Mouse (Mus musculus) MEL (cell line): ENCODE results near the gene Rasal3. TPM values are rescaled to one million over a fixed set of nuclear protein-coding genes. Genes with fewer than 3 reads are reported as not detected.

Source experiments
- DNase-seq: peaks from one replicate; pipeline ENCODE4 v3.0.0; 2011; ENCODE audit warnings: low read depth, low spot score
- H3K27ac ChIP-seq: 2 replicates; pipeline ENCODE4 v1.5.1; 2012; ENCODE audit warnings: low read depth, mild to moderate bottlenecking, control low read depth, low read length, moderate library complexity; ENCODE audit not compliant: control insufficient read depth
- H3K27me3 ChIP-seq, 2 experiments: fragments of 150-350 bp in 1 of 2; sonication (generic) in 1 of 2; 2 replicates each; pipeline ENCODE4 v1.6.1; 2012; ENCODE audit warnings: low read length in 2 of 2, mild to moderate bottlenecking in 2 of 2, improper control_type of control experiment in 1 of 2, moderate library complexity in 1 of 2; ENCODE audit not compliant: insufficient read depth in 2 of 2, control insufficient read depth in 1 of 2
- H3K36me3 ChIP-seq, 2 experiments: 2 replicates each; pipeline ENCODE4 v1.6.1; 2012 to 2014; ENCODE audit warnings: low read length in 2 of 2, improper control_type of control experiment in 1 of 2, inconsistent platforms in 1 of 2, mild to moderate bottlenecking in 1 of 2; ENCODE audit not compliant: insufficient read depth in 2 of 2, control insufficient read depth in 1 of 2
- H3K4me1 ChIP-seq, 2 experiments: fragments of 150-350 bp in 1 of 2; sonication (generic) in 1 of 2; 2 replicates each; pipeline ENCODE4 v1.6.1; 2012; ENCODE audit warnings: low read length in 2 of 2, improper control_type of control experiment in 1 of 2, mild to moderate bottlenecking in 1 of 2; ENCODE audit not compliant: insufficient read depth in 2 of 2, control insufficient read depth in 1 of 2
- H3K4me3 ChIP-seq, 2 experiments: fragments of 150-350 bp in 1 of 2; sonication (generic) in 1 of 2; 2 replicates each; pipeline ENCODE4 v1.5.1; 2012; ENCODE audit warnings: low read depth in 2 of 2, low read length in 2 of 2, mild to moderate bottlenecking in 2 of 2, moderate library complexity in 2 of 2, control low read depth in 1 of 2, improper control_type of control experiment in 1 of 2; ENCODE audit not compliant: control insufficient read depth in 1 of 2, insufficient read depth in 1 of 2
- H3K79me2 ChIP-seq: 2 replicates; pipeline ENCODE4 v1.6.1; 2012; ENCODE audit warnings: mild to moderate bottlenecking, low read length, moderate library complexity; ENCODE audit not compliant: control insufficient read depth, poor library complexity, insufficient read depth
- H3K9ac ChIP-seq: 2 replicates; pipeline ENCODE4 v1.6.1; 2012; ENCODE audit warnings: low read depth, mild to moderate bottlenecking, control low read depth, low read length, moderate library complexity; ENCODE audit not compliant: control insufficient read depth, poor library complexity, severe bottlenecking
- H3K9me3 ChIP-seq: fragments of 150-350 bp; sonication (generic); replicated peaks from 2 replicates; pipeline ENCODE4 v1.6.1; 2012; ENCODE audit warnings: mild to moderate bottlenecking, low read length, improper control_type of control experiment, moderate library complexity; ENCODE audit not compliant: insufficient read depth
- BHLHE40 ChIP-seq: IDR thresholded peaks from 2 replicates; pipeline ENCODE4 v1.6.1; 2012; ENCODE audit warnings: low read depth, mild to moderate bottlenecking, inconsistent platforms, low read length, improper control_type of control experiment, borderline replicate concordance
- E2F4 ChIP-seq: IDR thresholded peaks from 2 replicates; pipeline ENCODE4 v1.6.1; 2011; ENCODE audit warnings: low read depth, low read length, improper control_type of control experiment, borderline replicate concordance
- EP300 ChIP-seq, 2 experiments: IDR thresholded peaks; 2 replicates each; pipeline ENCODE4 v1.6.1; 2011; ENCODE audit warnings: improper control_type of control experiment in 2 of 2, low read length in 2 of 2, low read depth in 1 of 2, mild to moderate bottlenecking in 1 of 2
- GABPA ChIP-seq: IDR thresholded peaks from 2 replicates; pipeline ENCODE4 v1.6.1; 2012; ENCODE audit warnings: low read depth, mild to moderate bottlenecking, inconsistent platforms, low read length, improper control_type of control experiment, moderate library complexity
- GATA1 ChIP-seq: IDR thresholded peaks from 2 replicates; pipeline ENCODE4 v1.6.1; 2011; ENCODE audit warnings: low read depth, low read length, improper control_type of control experiment
- HCFC1 ChIP-seq: IDR thresholded peaks from 2 replicates; pipeline ENCODE4 v1.6.1; 2012; ENCODE audit warnings: low read depth, mild to moderate bottlenecking, inconsistent platforms, low read length, improper control_type of control experiment, moderate library complexity
- KAT2A ChIP-seq: conservative IDR thresholded peaks from 2 replicates; pipeline ENCODE4 v1.6.1; 2012; ENCODE audit warnings: low read depth, low read length, improper control_type of control experiment, inconsistent platforms
- MAFK ChIP-seq: IDR thresholded peaks from 2 replicates; pipeline ENCODE4 v1.6.1; 2011; ENCODE audit warnings: low read depth, mild to moderate bottlenecking, low read length, improper control_type of control experiment, borderline replicate concordance
- MAZ ChIP-seq: IDR thresholded peaks from 2 replicates; pipeline ENCODE4 v1.6.1; 2012; ENCODE audit warnings: low read depth, mild to moderate bottlenecking, inconsistent platforms, low read length, improper control_type of control experiment
- MXI1 ChIP-seq: IDR thresholded peaks from 2 replicates; pipeline ENCODE4 v1.6.1; 2011; ENCODE audit warnings: mild to moderate bottlenecking, low read depth, low read length, improper control_type of control experiment
- MYB ChIP-seq: IDR thresholded peaks from 2 replicates; pipeline ENCODE4 v1.6.1; 2011; ENCODE audit warnings: mild to moderate bottlenecking, low read depth, low read length, improper control_type of control experiment
- POLR2A ChIP-seq, 2 experiments: IDR thresholded peaks; 2 replicates each; pipeline ENCODE4 v1.6.1; 2011 to 2012; ENCODE audit warnings: low read length in 2 of 2, mild to moderate bottlenecking in 2 of 2, control low read depth in 1 of 2, improper control_type of control experiment in 1 of 2, low read depth in 1 of 2, moderate library complexity in 1 of 2; ENCODE audit not compliant: control insufficient read depth in 1 of 2, insufficient read depth in 1 of 2, poor library complexity in 1 of 2
- POLR2AphosphoS2 ChIP-seq: IDR thresholded peaks from 2 replicates; pipeline ENCODE4 v1.6.1; 2011; ENCODE audit warnings: low read length, improper control_type of control experiment
- POLR2AphosphoS5 ChIP-seq: IDR thresholded peaks from 2 replicates; pipeline ENCODE4 v1.6.1; 2012; ENCODE audit warnings: low read depth, borderline replicate concordance, mild to moderate bottlenecking, inconsistent platforms, low read length, moderate library complexity, mixed read lengths
- SIN3A ChIP-seq: IDR thresholded peaks from 2 replicates; pipeline ENCODE4 v1.6.1; 2012; ENCODE audit warnings: low read length, improper control_type of control experiment, inconsistent platforms
- TAL1 ChIP-seq: IDR thresholded peaks from 2 replicates; pipeline ENCODE4 v1.6.1; 2012; ENCODE audit warnings: mild to moderate bottlenecking, inconsistent platforms, low read length, moderate library complexity, mixed read lengths
- TBP ChIP-seq: IDR thresholded peaks from 2 replicates; pipeline ENCODE4 v1.8.0; 2011; ENCODE audit warnings: low read depth, low read length, improper control_type of control experiment
- USF1 ChIP-seq: IDR thresholded peaks from 2 replicates; pipeline ENCODE4 v1.6.1; 2014; ENCODE audit warnings: low read depth, mild to moderate bottlenecking, inconsistent platforms, low read length, improper control_type of control experiment, moderate library complexity
- ZC3H11A ChIP-seq: IDR thresholded peaks from 2 replicates; pipeline ENCODE4 v1.6.1; 2012; ENCODE audit warnings: low read depth, mild to moderate bottlenecking, inconsistent platforms, low read length, improper control_type of control experiment
- ZNF384 ChIP-seq: IDR thresholded peaks from 2 replicates; pipeline ENCODE4 v1.6.1; 2012; ENCODE audit warnings: low read depth, mild to moderate bottlenecking, inconsistent platforms, low read length, improper control_type of control experiment
- polyA plus RNA-seq, 2 experiments: library from polyadenylated mRNA; stranded (reverse) in 1 of 2; unstranded in 1 of 2; fragments of >175 nt in 1 of 2; fragments of >200 nt in 1 of 2; gene quantifications; 2 replicates each; pipeline versions ENCODE4 v1.2.1 to v1.2.4; 2012; ENCODE audit warnings: low replicate concordance in 2 of 2, low read depth in 1 of 2; ENCODE audit not compliant: insufficient read length in 2 of 2, insufficient read depth in 1 of 2, missing spikeins in 1 of 2
- total RNA-seq: library from RNA; depleted of rRNA; stranded (reverse); fragments of 300-350 nt; gene quantifications from 2 replicates; pipeline ENCODE4 v1.2.3, GENCODE M21; 2012

The Rasal3 gene
- total and polyA plus RNA-seq, 3 experiments, result 0.04 TPM; not detected in 1

DNA sequence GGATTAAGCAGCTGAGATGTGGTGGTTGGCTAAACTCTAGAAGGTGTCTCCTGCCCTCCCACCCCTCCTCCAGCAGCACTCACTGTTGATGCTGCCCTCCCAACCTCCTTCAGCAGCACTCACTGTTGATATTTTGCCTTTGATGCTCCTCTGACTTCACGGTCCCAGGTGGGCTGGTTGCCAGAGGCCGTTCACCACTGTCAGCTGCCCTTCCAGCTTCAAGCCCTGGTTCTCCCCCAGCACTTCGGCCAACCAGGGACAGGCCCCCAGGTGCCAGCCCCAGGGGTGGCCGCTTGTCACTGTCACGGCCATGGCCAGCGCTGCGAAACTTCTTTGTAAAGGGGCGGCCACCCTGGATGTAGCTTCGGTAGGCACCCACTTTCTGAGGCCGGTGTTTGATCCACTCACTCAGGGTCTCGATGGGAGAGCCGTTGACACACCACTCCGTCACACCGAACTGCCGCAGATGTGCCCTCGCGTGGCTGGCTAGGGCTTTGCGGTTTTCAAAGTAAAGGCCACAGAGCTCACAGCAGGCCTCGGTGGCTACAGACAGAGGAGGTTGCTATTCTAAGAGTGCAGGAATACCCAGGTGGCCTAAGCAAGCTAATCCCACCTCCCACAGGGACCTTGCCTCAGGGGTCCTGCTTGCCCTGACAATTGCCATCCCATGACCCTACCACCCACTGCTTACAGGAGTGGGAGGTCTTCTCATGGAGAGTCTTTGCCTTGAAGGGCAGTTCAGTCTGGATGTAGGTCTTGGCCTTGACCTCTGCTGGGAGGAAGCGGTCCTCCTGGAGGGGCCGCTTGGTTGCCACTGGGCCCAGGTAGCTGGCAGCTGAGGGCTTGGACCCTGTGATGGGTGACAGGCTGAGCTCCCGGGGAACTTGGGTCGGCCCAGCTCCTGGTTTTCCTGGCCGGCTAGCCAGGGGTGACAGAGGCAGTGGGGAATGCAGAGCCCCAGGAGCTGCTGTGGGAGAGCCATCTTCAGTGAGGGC, 46.3 kb downstream of the Rasal3 start:
- no peak overlapping the region for H3K27ac ChIP-seq
- H3K27me3 ChIP-seq, result no peaks in the 10 kb centered on the region
- TF ChIP-seq MYB, result no peak
- TF ChIP-seq KAT2A, result no peak
- TF ChIP-seq, all 39 proteins: peak for 0

DNA sequence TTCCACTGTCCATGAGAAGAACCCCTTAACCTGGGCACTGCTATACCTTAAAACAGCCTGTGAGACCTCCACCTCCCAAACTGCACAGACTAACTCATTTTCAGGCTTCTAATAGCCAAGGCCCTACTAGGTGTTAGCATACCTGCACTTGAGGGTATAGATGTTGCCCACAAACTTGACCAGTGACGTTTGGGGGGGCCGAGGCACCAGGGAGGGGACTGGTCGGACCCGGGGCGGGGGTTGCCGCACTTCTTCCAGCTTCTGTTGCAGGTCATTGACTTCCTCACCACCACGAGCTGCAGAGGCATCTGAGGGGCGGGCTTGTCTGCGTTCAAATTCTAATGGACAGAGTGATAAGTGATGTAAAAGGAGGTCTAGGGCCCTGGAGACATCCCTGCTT, 47.1 kb downstream of the Rasal3 start:
- no peak overlapping the region for H3K9ac ChIP-seq
- no peak overlapping the region for H3K27ac ChIP-seq
- H3K36me3 ChIP-seq, result peaks cover 2 to 6% of the 10 kb centered on the region in 2 experiments; a peak in 3 of 4 replicates
- no peak for DNase-seq
- H3K79me2 ChIP-seq, result peaks cover under 1% of the 10 kb centered on the region; the same call in 1 of the 2 replicates
- TF ChIP-seq MXI1, result no peak
- TF ChIP-seq SIN3A, result no peak
- TF ChIP-seq EP300 (IDR thresholded peaks at IDR 0.05; ENCODE audit: low read depth in 1 of 2, low read length in 2 of 2), result no peak
- no peak for TF ChIP-seq POLR2AphosphoS2
- TF ChIP-seq USF1, result no peak
- TF ChIP-seq MAFK, result no peak
- TF ChIP-seq POLR2AphosphoS5, result no peak
- no peak for TF ChIP-seq E2F4
- TF ChIP-seq MAZ, result no peak
- TF ChIP-seq GATA1, result no peak
- TF ChIP-seq BHLHE40, result no peak
- TF ChIP-seq TBP, result no peak
- no peak for TF ChIP-seq POLR2A (IDR thresholded peaks at IDR 0.05; ENCODE audit: control insufficient read depth in 1 of 2, insufficient read depth in 1 of 2, low read depth in 1 of 2, low read length in 2 of 2, poor library complexity in 1 of 2)
- no peak for TF ChIP-seq HCFC1
- no peak for TF ChIP-seq TAL1
- TF ChIP-seq ZC3H11A, result no peak
- no peak for TF ChIP-seq ZNF384
- TF ChIP-seq GABPA, result no peak
- H3K9me3 ChIP-seq, result no peaks in the 10 kb centered on the region
- no peak overlapping the region for H3K4me3 ChIP-seq
- no peaks in the 10 kb centered on the region for H3K27me3 ChIP-seq
- peaks cover 0 to 3% of the 10 kb centered on the region in 2 experiments; a peak in 2 of 4 replicates for H3K4me1 ChIP-seq

More for the DNA sequence above, 46.3 kb downstream of the Rasal3 start:
- Histone ChIP-seq H3K36me3 (peaks cover 0 to 6% of the 10 kb centered on the region in 2 experiments; a peak in 3 of 4 replicates), H3K79me2 (peaks cover 1% of the 10 kb centered on the region; the same call in 1 of the 2 replicates), H3K4me1 (no peaks in the 10 kb centered on the region), H3K4me3 (no peak overlapping the region), H3K9ac (no peak overlapping the region), H3K9me3 (no peaks in the 10 kb centered on the region)
- no peak for DNase-seq
